Mouse (Mus musculus): Measurements from ENCODE around the gene Gm49661.

DNA sequence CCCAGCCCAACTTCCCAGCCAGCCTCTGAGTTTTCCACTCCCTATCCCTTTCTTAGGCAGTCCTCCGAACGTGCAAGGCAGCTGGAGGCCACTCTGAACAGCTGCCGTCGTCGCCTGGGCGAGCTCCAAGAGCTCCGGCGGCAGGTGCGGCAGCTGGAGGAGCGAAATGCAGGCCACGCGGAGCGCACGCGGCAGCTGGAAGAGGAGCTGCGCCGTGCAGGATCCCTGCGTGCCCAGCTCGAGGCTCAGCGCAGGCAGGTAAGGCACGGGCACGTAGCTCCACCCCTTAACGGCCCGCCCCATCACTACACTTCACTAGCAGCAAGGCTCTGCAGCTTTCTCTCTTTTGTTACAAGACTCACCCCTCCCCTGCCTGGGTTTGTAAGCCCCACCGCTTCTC is 26.4 kb upstream of the Gm49661 start:
- TF ChIP-seq CTCF (IDR thresholded peaks at IDR 0.05; ENCODE audit: control insufficient read depth, insufficient read depth, low read length) (no peak), POLR2A (IDR thresholded peaks at IDR 0.05; ENCODE audit: borderline replicate concordance, control insufficient read depth, low read depth, low read length) (no peak)
